Mouse (Mus musculus): Measurements from ENCODE around the gene Pex13.
"Not testable (repeated sequence)": the region's sequence is repeated elsewhere in the genome, so short reads cannot be mapped to it uniquely, and the experiment has no call there.

Pex13 gene

DNA sequence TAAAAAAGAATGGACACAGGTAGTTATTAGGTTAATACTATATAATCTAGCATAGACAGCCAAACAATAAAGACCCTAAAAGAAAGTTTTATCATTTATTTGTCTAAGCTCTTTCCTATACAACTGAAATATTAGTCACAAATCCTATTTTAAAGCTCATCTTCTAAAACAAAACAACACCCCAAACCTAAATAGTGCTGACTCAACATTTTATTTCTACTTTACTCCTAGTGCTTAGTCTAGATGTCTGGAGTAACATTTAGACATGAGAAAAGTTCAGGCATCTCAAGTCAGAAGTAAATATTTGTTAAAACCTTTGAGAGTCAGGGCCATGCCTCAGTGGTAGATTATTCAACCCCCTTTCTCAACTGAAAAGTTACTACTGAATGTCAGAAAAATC lies 18.3 kb downstream of the Pex13 start:
- no peak for DNase-seq (ENCODE audit: low read depth, low spot score)

DNA sequence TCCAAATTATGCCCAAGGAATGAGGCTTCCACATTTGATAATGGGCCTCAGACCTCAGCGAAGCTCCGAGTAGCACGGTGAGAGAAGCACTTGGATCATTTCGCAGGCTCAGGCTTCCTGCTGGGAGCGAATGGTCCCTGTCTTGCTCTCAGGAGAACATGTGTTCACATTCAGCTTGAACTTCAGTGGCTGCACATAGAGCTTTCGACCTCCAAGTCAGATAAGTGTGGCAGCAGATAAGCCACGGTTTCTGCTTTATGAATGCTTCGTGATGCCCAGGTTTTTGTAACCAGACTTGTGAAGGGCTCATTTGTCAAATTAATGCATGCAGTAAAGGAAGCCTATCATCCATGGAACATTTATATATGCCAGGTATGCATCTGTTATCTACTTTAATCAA lies 31.2 kb downstream of the Pex13 start:
- no peak for DNase-seq (ENCODE audit: low read depth, low spot score)

DNA sequence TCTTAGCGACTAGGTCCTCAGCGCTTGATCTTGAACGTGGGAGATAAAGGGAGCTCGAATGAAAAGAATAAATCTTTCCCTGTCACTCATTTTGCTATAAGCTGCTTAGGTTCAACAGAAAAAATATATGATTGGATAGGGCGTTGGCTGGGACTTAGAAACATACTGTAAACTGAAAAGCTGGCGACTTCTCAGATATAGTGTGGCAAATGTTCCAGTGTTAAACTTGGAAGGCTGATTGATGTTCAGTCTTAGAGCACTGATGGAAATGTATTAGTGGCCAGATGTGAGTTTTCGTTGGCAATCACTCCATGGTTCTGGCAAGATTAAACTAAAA lies 31.9 kb downstream of the Pex13 start:
- DNase-seq (ENCODE audit: low read depth, low spot score) = no peak

DNA sequence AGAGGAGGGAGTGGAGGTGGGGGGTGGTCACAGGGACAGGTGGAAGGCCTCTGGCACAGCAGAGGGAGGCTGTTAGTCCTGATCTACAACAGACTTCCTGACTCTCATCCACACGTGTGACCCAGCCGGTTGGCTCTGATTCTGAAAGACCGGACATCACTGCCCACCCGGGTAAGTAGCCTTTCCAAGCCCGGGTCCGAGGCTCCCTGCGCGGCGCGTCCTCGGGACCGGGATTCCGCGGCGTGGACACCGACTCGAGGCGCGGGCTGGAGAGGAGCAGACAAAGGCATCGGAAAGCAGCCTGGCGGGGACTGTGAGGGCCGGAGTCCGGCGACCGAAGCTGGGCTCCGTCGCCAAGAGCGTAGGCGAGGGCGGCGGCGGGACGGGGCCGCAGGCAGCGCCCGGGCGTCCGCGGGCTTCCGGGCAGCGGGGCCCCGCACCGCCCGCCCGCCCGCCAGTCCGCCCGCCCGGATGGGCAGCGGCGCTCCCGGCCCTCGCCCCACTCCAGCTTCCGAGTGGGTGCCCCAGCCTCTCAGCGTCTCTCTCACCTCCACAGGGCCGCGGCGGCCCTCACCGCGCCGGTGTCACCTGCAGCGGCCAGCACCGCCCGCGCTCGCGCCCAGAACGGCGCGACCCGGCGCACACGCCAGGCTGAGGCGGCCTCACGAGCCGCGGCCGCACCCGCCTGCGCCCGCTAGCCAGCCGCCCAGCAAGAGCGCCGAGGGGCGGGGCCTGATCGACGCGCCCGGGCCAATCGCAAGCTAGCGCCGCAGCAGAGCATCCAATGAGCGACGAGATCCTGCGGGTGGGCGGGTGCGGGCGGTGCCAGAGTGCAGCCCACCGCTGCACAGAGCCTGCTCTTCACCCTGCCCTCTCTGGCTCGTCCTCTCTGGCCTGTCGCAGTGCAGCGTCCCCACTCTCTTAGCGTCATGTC lies 32.5 kb downstream of the Pex13 start, which contains the start of gene 0610010F05Rik:
TSS of gene 0610010F05Rik (minus strand) at position 695 of the 934 bp plus-strand sequence.
- peak; percentile 87 for DNase-seq (ENCODE audit: low read depth, low spot score)

DNA sequence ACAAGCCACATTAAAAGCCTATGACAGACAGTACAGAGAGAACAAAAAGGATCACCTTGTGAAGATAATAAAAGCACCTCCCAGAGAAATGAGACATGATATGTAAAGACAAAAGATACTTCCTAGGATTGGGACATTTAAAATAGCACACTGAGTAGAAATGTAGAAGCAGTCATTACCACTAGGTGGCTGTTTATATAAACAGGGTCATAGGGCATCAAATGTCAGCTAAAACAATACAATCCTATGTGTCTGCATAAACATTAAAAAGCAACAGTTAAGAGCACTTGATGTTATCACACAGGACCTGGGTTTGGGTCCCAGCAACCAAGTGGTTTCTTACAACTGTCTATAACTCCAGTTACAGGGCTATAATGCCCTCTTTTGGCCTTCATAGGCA lies 35.1 kb downstream of the Pex13 start:
- DNase-seq (ENCODE audit: low read depth, low spot score) = no peak

DNA sequence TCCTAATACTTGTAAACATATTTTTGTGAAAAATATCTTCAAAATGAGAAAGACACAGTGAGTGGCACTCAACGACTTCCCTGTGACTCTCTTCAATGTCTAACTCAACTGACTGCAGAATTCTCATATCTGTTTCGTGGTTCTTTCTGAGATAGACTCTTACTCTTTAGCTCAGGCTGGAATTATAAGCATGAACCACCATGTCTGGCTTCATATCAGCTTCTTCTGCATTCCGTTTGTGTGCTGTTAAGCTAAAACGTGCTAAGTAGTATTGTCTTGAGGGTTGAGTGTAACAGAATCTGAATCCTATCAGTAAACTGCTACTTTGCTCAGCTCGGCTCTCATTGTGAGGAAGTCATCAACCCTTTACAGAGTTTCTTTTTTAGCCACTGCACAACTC lies 46.8 kb downstream of the Pex13 start:
- no peak for DNase-seq (ENCODE audit: low read depth, low spot score)

DNA sequence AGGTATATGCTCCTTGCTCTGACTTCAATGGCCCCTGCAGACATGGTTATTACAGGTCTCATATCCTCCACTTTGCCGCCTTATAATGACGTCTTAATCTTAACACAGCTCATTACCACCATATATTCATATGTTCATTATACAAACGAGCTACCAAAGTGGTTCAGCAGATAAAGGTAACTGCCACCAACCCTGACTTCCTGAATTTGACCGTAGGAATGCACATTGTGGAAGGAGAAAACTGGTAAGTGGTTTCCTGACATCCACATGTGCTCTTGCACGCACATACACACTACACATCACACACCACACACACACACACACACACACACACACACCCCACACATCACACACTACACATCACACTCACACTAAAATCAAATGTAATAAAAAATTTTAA lies 51.2 kb downstream of the Pex13 start:
- no peak for DNase-seq (ENCODE audit: low read depth, low spot score)

DNA sequence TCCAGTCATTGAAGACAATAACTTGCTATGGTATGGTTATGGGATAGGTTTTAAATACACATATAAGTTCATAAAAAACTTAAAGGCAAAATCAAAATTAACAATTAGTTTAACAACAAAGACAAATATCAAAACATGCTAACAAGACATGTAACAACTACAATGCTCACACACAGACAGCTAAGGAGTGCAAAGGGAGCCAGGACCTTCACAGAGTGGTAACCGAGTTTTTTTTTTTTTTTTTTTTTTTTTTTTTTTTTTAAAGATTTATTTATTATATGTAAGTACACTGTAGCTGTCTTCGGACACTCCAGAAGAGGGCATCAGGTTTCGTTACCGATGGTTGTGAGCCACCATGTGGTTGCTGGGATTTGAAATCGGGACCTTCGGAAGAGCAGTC lies 58.5 kb downstream of the Pex13 start:
- DNase-seq (ENCODE audit: low read depth, low spot score) = not testable (repeated sequence)
